Mouse (Mus musculus): ENCODE measurements around the gene Gm9803.
A peak's percentile ranks its signal among the peaks of the same experiment; 100 is the strongest.
"Not testable (repeated sequence)": the region's sequence is repeated elsewhere in the genome, so short reads cannot be mapped to it uniquely, and the experiment has no call there.

Gene Gm9803

DNA sequence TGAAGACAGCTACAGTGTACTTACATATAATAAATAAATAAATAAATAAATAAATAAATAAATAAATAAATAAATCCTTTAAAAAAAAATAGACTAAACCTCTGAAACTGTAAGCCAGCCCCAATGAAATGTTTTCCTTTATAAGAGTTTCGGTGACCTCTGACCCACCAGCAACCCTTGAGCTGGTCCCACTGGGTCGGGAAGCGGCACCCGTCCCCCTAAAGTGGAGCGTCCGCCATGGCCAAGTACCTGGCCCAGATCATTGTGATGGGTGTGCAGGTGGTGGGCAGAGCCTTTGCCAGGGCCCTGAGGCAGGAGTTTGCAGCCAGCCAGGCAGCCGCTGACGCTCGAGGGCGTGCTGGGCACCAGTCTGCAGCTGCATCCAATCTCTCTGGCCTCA is at the start of gene Gm9803:
TSS of gene Gm9803 (plus strand) at position 154 of the 400 bp plus-strand sequence.
- not testable (repeated sequence) for DNase-seq (ENCODE audit: low spot score in 2 of 2)

DNA sequence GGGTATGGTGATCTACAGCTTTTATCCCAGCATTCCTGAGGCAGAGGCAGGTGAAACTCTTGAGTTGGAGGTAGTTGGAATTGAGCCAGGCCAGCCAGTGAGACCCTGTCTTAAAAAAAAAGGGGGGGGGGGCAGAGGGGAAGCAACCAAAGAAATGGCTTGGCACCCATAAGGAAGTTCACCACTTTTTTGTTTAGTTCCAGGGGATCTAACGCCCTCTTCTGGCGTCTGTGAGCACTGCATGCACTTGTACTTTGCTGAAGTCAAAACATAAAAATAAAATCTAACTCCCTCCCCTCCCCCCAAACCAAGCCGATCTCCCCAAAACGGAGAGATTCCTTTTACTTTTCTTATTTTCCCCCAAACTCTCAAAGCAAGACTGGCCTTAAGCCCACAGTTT is 48.5 kb upstream of the Gm9803 start:
- no peak for DNase-seq (ENCODE audit: low spot score in 2 of 2)

DNA sequence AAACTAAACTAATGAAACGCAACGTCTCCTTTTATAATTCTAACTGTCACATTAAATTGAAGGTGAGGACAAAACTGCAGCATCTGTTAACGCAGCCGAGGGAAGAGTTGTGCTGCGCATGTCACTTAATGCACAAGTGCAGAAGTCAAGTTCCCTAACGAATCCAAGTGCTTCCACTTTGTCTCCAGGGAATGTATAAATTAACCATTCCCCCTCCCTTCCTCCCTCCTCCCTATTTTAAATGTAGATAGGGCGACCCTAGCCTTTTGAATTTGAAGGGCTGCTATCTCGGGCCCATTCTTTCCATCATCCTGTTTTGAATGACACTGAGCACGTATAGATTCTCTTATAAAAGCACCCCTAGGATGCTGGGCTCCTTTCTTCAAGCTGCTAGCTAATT is 46.4 kb upstream of the Gm9803 start:
- no peak for DNase-seq (ENCODE audit: low spot score in 2 of 2)

DNA sequence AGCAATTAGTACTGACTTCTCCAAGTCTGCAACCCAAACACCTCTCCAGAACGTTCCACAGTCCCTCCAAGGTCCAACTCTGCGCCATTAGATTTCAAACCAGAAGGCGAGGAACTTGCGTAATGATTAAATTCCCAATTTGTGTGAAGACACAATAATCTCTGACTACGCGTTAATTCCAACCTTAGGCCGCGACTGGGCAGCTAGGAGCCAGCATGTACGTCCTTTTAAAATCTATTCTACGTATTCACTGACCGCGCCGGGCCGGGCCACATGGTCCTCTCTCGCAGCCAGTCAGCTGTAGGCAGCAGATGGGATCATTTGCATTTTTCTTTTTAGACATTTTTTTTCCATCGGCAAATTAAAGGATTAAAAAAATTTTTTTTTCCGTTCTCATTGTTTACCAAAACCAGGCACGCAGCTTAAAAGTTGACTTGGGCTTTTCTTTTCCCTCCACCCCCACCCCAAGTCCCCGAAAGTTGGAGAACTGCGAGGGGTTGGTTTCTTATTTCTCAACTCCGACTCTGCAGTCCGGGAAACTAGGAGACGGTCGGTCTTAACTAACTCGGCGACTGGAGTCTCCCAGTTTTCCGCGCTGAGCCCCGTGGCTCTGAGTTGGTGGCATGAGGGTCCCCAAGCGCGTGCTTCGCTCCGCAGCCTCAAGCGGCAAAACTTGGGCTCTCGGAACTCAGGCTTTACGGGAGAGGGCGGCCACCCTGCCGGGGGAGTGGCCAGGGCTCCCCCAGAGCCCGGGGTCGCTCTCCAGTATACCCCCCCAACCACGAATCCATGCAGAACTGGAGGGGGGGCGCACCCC is 45.8 kb upstream of the Gm9803 start:
- DNase-seq (ENCODE audit: low spot score in 2 of 2), result peak in 1 of 2 experiments; percentile 44

DNA sequence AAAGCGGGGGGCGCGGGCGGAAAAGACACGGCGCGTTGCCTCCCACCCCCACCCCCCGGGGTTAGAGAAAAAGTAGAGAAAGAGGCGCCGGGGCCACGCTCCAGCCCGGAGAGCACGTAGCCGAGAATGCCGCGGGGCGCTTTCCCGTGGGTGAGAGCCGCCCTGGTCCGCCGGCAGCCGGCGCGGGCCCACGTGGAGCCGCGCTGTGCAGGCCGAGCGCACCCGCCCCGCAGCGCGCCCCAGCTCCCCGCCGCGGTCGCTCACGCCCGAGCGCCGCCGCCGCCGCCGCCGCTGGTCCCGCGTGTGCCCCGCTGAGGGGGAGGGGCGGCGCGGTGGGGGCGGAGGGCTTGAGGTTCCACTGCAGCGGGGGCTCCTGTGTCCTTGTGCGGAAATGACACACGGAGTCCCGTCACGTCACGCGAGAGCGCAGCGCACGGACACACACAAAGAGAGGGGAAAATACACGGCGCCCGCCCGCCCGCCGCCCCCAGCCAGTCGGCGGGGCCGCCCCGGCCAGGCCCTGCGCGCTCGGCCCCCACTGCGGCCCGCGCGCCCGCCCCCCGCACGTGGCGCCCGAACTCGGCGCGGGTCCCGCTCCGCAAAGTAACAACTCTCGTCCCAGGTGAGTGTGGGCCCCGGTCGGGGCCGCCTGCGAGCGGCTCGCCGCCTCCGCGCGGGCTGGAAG is 45.0 kb upstream of the Gm9803 start, which contains the start of gene Bend3:
TSS of gene Bend3 (plus strand) at position 81 of the 685 bp plus-strand sequence.
- DNase-seq (ENCODE audit: low spot score in 2 of 2), result peak in 1 of 2 experiments; percentile 42

DNA sequence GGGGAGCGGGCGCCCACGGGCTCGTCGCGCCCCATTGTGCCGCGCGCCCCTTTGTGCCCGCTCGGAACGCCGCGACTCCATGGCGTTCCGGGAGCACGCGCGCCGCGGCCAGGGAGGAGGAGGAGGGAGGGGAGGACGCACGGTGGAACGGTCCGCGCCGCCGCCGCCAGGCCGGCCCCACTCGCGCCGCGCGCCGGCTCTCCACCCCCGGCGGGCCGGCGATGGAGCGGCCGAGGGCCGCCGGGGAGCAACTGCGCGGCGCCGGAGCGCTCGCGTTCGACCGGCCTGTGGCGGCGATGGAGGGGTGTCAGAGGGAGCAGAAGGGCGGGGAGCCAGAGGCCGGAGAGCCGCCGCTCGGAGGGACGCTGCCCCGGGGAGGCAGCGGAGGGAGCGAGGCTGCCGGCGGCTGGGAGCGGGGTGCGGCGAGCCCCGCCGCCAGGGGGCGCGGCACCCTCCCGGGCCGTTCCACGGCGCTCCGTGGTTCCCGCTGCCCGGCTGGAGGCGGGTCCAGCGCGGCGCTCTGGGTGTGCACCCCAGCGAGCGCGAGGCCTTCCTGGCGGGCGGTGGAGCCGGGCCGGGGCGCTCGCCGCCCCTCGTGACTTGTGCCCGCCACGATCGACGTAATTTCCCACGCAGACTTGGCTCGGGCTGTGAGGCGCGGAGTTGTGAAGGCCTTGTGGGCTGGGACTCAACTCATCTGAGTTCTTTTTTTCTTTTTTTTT is 44.3 kb upstream of the Gm9803 start:
- DNase-seq (ENCODE audit: low spot score in 2 of 2), result peak; percentile 84 to 85

DNA sequence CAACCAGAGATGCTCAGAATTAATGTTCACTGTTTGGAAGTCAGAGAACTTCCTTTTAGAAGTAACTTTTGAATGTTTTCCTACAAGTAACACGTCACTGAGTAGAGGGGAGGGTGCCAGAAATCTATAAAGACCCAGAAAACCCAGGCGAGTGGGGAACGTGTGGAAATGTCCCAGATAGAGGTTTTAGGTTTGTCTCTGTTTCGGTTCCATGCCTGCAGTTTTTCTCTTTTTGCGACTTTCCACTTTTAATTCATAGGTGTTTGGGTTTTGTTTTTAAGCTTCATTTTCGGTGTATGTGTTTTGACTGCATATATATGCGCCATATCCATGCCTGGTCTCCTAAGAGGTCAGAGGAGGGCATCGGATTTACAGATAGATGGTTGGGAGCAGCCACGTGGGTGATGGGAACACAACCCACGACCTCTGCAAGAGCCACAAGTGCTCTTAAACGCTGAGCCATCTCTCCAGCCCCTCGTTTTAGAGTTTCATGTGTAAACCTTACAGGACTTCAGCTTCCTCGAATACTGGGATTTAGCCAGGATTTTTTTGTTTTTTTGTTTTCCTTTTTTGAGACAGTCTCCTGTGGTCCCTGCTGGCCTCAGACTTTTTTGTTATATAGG is 43.5 kb upstream of the Gm9803 start:
- DNase-seq (ENCODE audit: low spot score in 2 of 2), result no peak

DNA sequence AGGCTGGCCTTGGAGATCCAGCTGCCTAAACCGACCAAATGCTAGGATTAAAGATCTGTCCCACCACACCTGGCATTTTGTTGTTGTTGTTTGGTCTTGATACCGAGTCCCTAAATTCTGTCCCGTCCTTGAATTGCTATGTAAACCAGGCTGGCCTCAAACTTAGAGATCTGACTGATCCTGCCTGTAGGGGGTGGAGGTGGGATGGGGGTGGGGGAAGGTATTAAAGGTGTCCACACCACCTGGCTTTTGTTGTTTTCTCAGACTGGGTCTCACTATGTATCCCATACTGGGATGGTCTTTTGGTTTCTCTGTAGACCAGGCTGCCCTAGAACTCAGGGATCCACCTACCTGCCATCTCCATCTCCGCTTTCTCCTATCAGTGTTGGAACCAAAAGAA is 42.7 kb upstream of the Gm9803 start:
- DNase-seq (ENCODE audit: low spot score in 2 of 2), result no peak

DNA sequence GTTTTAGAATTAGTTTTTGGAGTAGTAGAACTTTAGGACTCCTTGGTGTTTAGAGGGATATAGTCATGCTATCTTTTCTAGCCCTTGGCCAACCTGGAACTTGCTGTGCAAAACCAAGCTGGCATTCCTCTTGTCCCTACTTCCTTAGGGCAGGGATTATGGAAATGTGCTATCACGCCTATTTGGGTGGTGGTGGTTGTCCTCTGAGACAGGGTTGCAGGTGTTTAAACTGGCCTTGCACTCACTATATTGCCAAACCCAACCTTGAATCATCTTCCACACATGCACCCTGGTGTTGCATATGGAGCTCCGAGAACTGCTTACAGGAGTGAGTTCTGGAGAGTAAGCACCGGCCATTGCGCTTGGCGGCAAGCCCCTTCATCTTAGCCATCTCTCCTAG is 41.9 kb upstream of the Gm9803 start:
- no peak for DNase-seq (ENCODE audit: low spot score in 2 of 2)

DNA sequence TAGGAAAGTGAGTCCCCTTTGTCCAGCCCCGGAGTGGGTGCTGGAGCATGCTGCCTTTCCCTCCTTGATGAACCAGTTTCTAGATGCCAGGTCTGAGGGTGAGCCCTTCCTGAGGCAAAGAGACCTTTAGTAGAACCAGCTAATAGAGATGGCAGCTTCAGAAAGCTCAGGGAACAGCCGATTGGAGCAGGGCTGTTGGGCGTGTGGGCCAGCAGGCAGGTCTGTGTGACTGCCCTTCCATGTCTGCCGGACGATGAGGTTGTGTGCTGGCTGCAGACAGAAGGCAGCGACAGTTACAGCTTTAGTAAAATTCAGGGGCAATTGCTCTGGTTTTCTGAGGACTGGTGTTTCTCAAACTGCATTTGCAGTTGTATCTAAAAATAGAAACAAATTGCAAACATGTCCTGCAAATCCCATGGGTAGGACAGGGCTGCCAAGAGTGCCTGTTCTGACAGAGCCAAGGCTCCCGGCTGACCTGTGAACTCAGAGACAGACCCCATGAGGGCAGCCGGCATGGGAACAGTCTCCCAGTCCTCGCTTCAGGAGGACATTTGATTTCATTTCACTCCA is 40.4 kb upstream of the Gm9803 start:
- no peak for DNase-seq (ENCODE audit: low spot score in 2 of 2)

DNA sequence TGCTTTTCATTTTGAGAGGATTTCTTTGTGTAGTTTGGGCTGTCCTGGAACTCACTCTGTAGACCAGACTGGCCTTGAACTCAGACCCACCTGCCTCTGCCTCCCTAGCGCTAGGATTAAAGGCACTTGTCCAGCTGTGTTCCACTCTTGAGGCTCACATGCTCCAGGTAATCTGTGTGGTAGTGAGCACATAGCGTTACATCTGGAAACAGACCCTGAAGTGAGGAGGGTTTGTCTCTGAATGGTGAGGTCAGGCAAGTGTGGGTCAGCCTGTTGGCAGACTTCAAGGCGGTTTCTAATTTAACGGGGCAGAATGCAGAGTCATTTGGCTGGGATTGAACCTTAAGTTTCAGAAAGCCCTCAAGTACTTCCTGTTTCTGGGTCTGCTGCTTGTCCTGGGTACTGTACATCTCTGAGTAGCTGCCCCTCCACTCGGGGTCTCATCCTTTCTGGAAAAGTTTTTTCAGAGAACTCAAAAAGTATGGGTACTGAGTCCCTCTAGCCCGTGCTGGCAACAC is 38.1 kb upstream of the Gm9803 start:
- DNase-seq (ENCODE audit: low spot score in 2 of 2), result no peak

DNA sequence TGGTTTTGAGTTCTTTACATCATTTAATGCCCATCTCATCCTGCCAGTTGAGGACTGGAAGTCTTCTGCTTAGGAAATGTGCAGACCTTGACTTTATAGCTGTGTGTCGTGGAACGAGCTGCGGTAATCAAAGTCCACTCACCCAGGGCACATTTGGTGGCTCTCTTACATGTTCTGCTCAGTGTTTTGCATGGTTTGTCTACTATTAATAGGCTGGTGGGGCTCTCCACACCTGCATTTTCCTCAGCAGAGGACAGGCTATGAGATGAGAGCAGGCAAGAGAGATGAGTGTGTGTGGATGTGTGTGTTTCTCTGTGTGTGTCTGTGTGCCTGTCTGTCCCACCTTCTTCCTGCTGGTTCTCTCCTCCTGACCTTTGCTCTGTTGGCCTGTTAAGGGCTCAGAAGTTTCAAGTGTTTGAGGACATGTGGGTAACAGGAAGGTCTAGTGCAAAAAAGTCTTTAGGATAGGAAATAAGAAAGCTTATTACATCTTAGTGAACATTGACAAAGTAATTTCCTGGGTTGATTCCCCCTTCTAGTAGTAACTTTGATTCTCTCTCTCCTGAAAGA is 36.4 kb upstream of the Gm9803 start:
- no peak for DNase-seq (ENCODE audit: low spot score in 2 of 2)

DNA sequence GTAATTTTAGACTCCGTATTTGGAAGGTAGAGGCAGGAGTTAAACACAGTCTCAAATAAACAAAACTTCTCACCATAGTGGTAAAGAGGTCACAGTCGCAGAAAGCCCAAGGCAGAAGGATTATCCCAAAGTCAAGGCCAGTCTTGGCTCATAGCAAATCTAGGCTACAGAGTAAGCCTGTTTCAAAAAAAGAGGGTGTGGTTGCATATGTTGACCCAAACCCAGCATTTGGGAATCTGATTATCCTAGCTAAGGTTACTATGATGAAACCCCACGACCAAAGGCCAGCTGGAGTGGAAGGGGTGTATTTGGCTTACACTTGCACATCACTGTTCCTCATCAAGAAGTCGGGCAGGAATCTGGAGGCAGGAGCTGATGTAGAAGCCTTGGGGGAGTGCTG is 35.6 kb upstream of the Gm9803 start:
- DNase-seq (ENCODE audit: low spot score in 2 of 2), result no peak

DNA sequence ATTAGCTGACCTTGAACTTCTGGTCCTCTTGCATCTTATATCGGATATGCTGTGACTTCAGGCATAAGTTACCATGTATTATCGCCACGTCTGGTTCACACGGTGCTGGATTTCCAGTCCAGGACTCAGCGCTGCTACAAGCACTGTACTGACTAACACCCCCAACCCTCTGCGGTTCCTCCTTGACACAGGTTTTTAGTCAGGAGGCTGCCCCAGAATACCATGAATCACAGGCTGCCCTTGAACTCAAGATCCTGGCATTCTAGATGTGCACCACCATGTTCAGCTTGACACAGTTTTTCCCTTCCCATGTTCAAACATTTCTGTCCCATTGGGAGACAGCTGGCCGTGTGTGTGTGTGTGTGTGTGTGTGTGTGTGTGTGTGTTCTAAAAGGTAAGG is 34.7 kb upstream of the Gm9803 start:
- no peak for DNase-seq (ENCODE audit: low spot score in 2 of 2)

DNA sequence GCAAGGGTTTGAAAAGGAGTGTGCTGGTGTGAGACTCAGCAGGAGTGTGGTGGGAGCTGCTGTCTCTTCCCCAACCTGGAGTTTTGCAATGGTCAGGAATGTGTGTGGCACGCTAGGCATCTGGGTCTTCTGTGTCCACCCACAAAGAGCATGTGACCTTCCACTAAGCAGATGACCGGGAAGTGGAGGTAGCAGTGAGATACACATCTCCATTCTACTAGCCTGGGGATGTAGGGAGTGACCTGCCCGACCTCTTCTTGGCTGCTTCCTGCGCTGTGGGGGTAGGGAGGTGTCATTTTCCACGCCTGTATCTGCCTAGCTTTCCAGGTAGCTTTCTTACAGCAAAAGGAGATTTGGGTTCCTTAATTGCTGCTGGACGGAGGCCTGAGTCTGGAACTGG is 34.3 kb upstream of the Gm9803 start:
- no peak for DNase-seq (ENCODE audit: low spot score in 2 of 2)

DNA sequence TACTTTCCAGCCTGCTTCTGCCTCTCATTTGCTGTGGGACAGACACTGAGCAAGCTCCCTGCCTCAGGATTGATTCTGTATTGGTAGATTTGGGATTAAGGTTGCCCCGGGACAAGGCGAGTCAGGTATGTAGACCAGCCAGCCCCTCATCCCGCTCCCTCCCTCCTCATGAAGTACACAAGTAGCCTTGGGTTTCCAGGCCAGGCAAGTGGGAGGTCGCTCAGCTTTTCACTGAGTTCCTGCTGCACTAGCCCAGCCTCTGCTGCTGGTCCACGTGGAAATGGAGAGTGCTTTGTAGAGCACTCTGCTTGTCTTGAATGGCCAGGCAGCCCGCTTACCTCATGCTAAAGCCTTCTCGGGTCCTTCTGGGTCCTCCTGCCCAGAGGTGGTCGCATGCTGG is 33.9 kb upstream of the Gm9803 start:
- no peak for DNase-seq (ENCODE audit: low spot score in 2 of 2)

DNA sequence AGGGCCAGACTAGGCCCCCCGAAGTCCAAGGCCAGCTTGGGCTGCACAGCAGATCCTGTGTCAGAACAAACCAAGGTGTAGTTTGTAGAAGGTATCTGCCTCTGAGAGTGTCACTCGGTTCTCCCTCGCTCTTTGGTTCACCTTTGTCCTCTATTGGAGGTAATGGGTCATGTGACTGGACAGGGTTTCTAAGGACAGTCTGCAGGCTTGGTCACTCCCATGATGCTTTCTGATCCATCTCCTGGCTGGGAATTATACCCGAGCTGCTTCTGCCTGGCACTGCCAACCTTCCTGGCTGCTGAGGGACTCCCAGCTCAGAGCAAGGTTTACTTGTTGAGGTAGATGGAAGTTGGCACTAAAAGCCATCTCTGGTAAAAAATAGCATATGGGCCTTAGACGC is 33.0 kb upstream of the Gm9803 start:
- no peak for DNase-seq (ENCODE audit: low spot score in 2 of 2)

DNA sequence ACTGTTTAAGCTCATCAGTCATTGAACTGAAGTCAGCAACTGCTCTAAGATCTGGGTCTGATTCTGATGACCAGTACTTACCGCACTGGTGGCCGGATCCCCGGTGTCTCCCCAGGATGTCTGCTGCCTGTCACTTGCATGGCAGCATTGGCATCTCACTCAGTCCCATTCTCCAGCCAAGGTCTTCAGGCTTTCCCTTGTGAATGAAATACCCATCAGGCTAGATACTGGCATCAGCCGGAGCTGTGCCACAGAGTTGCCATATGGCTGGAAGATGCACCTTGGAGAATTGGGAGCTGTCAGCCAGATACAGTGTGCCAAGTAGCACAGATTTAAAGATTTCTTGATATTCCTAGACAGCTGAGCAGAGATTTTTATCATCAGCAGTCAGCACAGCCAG is 21.3 kb upstream of the Gm9803 start:
- DNase-seq (ENCODE audit: low spot score in 2 of 2), result no peak

DNA sequence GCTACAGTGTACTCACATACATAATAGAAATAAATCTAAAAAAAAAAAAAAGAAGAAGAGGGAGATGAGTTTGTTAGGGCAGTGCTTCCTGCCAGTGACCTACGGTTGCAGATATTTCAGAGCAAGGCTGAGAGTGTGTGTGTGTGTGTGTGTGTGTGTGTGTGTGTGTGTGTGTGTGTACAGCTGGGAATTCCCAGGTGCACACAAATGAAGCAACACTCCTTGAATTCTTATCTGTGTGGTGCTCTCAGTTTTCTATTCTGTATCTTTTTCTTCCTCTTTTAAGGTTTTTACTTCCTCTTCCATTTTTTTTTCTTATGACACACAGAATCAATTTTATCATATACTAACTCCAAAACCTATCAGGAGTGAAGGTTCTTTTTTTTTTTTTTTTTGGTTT is 19.6 kb upstream of the Gm9803 start:
- DNase-seq (ENCODE audit: low spot score in 2 of 2), result no peak

DNA sequence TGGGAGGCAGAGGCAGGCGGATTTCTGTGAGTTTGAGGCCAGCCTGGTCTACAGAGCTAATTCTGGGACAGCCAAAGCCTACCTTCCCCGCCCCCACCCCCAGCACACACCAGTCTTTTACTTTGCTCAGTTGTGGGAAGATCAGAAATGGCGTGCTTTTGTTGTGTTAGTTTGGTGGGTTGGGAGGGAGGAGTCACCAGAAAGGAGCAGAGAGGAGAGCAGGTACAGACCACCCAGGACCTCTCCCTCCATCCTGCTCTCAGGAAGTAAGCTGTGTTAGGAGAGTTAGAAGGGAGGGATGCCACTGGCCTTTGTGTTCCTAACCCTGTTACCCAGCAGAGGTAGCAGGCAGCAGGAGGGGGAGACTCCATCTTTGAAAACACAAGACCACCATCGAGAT is 16.8 kb upstream of the Gm9803 start:
- DNase-seq (ENCODE audit: low spot score in 2 of 2), result no peak

DNA sequence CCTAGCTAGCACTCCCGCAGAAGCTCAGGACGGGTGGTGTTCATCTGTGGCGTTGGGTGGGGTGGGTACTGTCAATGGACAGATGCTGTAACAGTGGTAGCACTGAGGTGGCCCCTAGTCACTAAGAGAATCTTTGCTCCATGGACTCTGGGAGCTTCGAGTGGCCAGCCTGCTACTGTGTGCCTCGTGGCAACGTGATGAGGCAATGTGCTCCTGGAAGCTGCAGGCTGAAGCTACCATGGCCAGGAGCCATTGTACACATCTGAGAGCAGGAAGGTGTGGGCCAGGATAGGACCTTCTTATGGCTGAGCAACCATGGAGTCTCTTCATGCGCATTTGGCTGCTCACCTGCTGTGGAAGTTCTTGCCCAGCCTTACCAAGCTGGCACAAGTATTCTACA is 14.7 kb upstream of the Gm9803 start:
- DNase-seq (ENCODE audit: low spot score in 2 of 2), result no peak
